Mouse (Mus musculus): ENCODE results near the gene Olfr1. TPM values are rescaled to one million over a fixed set of nuclear protein-coding genes. Genes with fewer than 3 reads are reported as not detected.

The Olfr1 gene
- total RNA-seq (2021): not detected

GRCm38 (mm10) chr11:73399514-73399913 is at the start of gene Olfr1:
TSS of gene Olfr1 (minus strand) at chr11:73399614.
- DNase-seq: no peak

DNA sequence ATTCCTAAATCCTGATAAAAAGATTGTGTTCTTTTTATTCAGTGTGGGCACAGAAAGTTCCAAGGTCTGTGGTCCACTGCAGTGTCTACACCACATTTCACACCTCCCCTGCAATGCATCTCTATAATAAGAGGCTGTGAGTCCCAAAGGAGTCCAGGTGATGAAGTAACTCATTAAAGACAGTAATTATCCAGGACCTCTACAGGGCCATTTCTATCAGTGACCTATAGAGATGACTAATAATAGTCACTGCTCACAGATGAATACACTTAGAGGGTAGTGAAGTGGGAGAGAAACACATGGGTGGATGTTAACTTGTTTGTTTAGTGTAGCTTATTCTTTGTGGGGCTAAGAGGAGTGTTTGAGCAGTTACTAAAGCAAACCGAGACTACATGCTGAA is 29.0 kb upstream of the Olfr1 start, which contains the start of gene Olfr378:
Olfr378 (minus strand) TSS at position 101 of the 400 bp plus-strand sequence.
- no peak for DNase-seq

DNA sequence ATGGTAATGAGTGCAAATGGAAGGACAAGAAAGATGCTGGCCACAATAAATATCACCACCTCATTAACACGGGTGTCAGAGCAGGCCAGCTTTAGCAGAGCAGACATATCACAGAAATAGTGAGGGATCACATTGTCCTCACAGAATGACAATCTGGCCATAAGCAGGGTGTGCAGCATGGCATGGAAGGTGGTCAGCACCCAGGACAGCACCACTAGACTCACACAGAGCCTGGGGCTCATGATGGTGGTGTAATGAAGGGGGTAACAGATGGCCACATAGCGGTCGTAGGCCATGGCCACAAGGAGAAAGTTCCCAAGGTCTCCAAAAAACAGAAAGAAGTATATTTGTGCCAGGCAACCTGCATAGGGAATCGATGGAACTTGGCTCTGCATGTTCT is 4.0 kb downstream of the Olfr1 start:
- no peak for DNase-seq

- DNase-seq: no peak
Observed at GRCm38 (mm10) chr11:73370946-73371345, 28.5 kb downstream of the Olfr1 start, which contains the start of gene Olfr376. TSS of gene Olfr376 (plus strand) at chr11:73371246.

DNA sequence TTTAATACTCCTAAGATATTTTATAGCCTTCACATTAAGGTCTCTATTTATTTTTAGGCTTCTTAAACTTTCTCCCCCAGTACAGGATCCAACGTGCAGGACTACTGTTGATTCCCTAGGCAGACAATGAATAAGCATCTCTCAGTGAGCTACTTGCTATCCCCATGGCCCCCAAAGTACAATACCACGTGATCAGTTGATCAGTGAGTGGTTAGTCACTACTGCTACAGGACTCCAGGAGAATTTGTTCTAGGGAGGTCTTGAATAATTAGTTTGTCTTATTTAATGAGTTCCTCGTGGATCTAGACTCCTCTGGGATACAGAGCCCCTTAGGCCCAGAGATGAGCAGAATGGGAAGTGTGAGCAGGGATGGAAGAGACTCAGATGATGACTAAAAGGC is 48.9 kb downstream of the Olfr1 start, which contains the start of gene Olfr20:
Olfr20 (plus strand) TSS at position 301 of the 400 bp plus-strand sequence.
- DNase-seq: no peak

Other genes with a start within 250 kb of the Olfr1 start
- gene P2rx5, start 239.2 kb downstream of the Olfr1 start, total RNA-seq (2021): 1 to 10 TPM; 3.9 to 5.0 TPM
- gene Emc6, start 222.6 kb downstream of the Olfr1 start, total RNA-seq (2021): 10 to 100 TPM; 66.3 to 67.9 TPM
- 100 to 1,000 TPM; 109 to 112 TPM for gene Tax1bp3, start 222.5 kb downstream of the Olfr1 start, total RNA-seq (2021)
- 1 to 10 TPM; 8.4 to 8.7 TPM for gene Ctns, start 200.6 kb downstream of the Olfr1 start, total RNA-seq (2021)
- gene Shpk, start 200.2 kb downstream of the Olfr1 start, total RNA-seq (2021): 1 to 10 TPM in 1 of 2 experiments, under 1 TPM in 1; 0.95 to 1.1 TPM
- gene Trpv1, start 165.3 kb downstream of the Olfr1 start, total RNA-seq (2021): not detected
- under 1 TPM; 0.07 to 0.10 TPM for gene Trpv3, start 132.2 kb downstream of the Olfr1 start, total RNA-seq (2021)
- under 1 TPM; 0.27 to 0.57 TPM for gene Aspa, start 70.0 kb downstream of the Olfr1 start, total RNA-seq (2021)
- gene Gm49340, start 69.9 kb downstream of the Olfr1 start, total RNA-seq (2021): not detected
- gene Spata22, start 69.9 kb downstream of the Olfr1 start, total RNA-seq (2021): not detected
- gene Olfr20, start 48.8 kb downstream of the Olfr1 start, total RNA-seq (2021): not detected
- not detected for gene Olfr376, start 28.4 kb downstream of the Olfr1 start, total RNA-seq (2021)
- gene Olfr378, start 28.9 kb upstream of the Olfr1 start, total RNA-seq (2021): not detected
- not detected for gene Olfr380, start 57.9 kb upstream of the Olfr1 start, total RNA-seq (2021)
- gene Olfr381, start 92.0 kb upstream of the Olfr1 start, total RNA-seq (2021): not detected
- not detected for gene Olfr382, start 117.6 kb upstream of the Olfr1 start, total RNA-seq (2021)
- gene Olfr385, start 193.4 kb upstream of the Olfr1 start, total RNA-seq (2021): not detected
- not detected for gene Olfr384, start 199.0 kb upstream of the Olfr1 start, total RNA-seq (2021)